Mouse (Mus musculus): Measurements from ENCODE around the gene Herc6.

DNA sequence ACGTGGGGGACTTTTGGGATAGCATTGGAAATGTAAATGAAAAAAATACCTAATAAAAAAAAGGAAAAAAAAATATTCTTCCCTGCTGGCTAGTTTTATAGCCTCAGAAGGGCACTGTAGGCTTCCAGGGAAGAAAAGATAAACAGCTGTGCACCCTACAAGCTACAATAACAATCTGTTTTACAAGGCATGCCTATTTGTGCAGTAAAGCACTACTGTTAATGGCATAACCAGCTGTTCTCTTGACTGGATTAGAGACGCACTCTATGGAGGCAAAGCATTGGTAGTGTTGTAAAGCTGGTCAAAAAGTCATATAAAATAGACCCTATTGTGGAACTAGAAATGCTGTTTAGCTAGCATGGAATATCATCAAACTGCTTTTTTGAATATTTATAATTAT lies 35.0 kb downstream of the Herc6 start:
- no peak for TF ChIP-seq CTCF (IDR thresholded peaks at IDR 0.05; ENCODE audit: low read depth, low read length)
- no peak for TF ChIP-seq TAL1 (conservative IDR thresholded peaks at IDR 0.05; ENCODE audit: low read depth, low read length)
- no peak for TF ChIP-seq POLR2AphosphoS5 (IDR thresholded peaks at IDR 0.05; ENCODE audit: insufficient replicate concordance, low read depth, low read length)

Measured in G1E (cell line).